ENCODE assay signal across 9 mouse cellular contexts in genomic region chr3:34773678-34774425, GRCm38 (mm10).
A peak's percentile ranks its signal among the peaks of the same experiment; 100 is the strongest.
DNase-seq lines count a peak whose midpoint lies in the region; ATAC-seq and TF ChIP-seq lines count a peak whose summit lies in the region.
"Had no signal": no experiment of that assay in that cellular context is flagged by ENCODE, and none has a peak within 500 bp of the region (broad histone marks: within the 10 kb centered on the region; RNA-seq: fewer than 3 reads in every experiment).

No protein-coding gene starts in this region.

- H3K27ac ChIP-seq in lung, embryonic 14.5 days (ENCODE audit: low read depth) = no peak overlapping the region
- H3K27ac ChIP-seq in forebrain, postnatal 0 days (ENCODE audit: low read depth, low read length) = no peak overlapping the region
- H3K27ac ChIP-seq: macrophage had no signal

- 19% methylated on average over 23 of the region's 23 CpGs for whole genome bisulfite sequencing in lung, embryonic 14.5 days
- WGBS in lung, adult 2 months = 27% methylated on average over 23 of the region's 23 CpGs
- 18% methylated on average over 23 of the region's 23 CpGs for WGBS in forebrain, postnatal 0 days

- H3K4me1 ChIP-seq in lung, embryonic 14.5 days (ENCODE audit: insufficient read depth) = no peaks in the 10 kb centered on the region
- H3K4me1 ChIP-seq in lung, adult 2 months (ENCODE audit: control insufficient read depth, insufficient read depth, low read length) = no peaks in the 10 kb centered on the region
- H3K4me1 ChIP-seq in forebrain, postnatal 0 days (ENCODE audit: insufficient read depth) = no peaks in the 10 kb centered on the region

- no peak for TF ChIP-seq POLR2A in lung, adult 2 months (IDR thresholded peaks at IDR 0.05; ENCODE audit: borderline replicate concordance, extremely low read depth, low read depth, low read length)

- H3K4me3 ChIP-seq in lung, embryonic 14.5 days (ENCODE audit: low read depth, low read length) = no peak overlapping the region
- no peak overlapping the region for H3K4me3 ChIP-seq in lung, adult 2 months (replicated peaks; ENCODE audit: extremely low read depth, low read depth, low read length)
- H3K4me3 ChIP-seq in forebrain, postnatal 0 days (ENCODE audit: low read depth, low read length) = no peak overlapping the region

- H3K9me3 ChIP-seq in lung, embryonic 14.5 days (ENCODE audit: low read depth, low read length) = no peaks in the 10 kb centered on the region
- H3K9me3 ChIP-seq in forebrain, postnatal 0 days (ENCODE audit: low read length) = no peaks in the 10 kb centered on the region

- no peak for TF ChIP-seq CTCF in lung, embryonic 14.5 days (IDR thresholded peaks at IDR 0.05; ENCODE audit: low read depth)
- no peak for TF ChIP-seq CTCF in lung, adult 2 months (IDR thresholded peaks at IDR 0.05; ENCODE audit: insufficient read depth, low read length)
- TF ChIP-seq CTCF in forebrain, postnatal 0 days (IDR thresholded peaks at IDR 0.05; ENCODE audit: low read depth) = no peak

- no peaks in the 10 kb centered on the region for H3K27me3 ChIP-seq in lung, embryonic 14.5 days (ENCODE audit: insufficient read depth, low read length)
- no peaks in the 10 kb centered on the region for H3K27me3 ChIP-seq in forebrain, postnatal 0 days (ENCODE audit: insufficient read depth, low read length)

- DNase-seq in cerebellum, postnatal 14 days = peak; percentile 44 to 47
- no peak for DNase-seq in cerebellum, adult 9-10 months
- peak; percentile 54 for DNase-seq in lung, embryonic 14.5 days
- DNase-seq in lung, adult 2 months = no peak
- DNase-seq in forebrain, postnatal 0 days = peak; percentile 70
- DNase-seq in mesoderm, embryonic 11.5 days (ENCODE audit: low read depth, low spot score) = peak; percentile 49
- DNase-seq in thymus, postnatal 36 days = no peak
- no peak for DNase-seq in thymus, postnatal 10 days (ENCODE audit: low spot score in 2 of 2)

- peak; percentile 77 for ATAC-seq in lung, embryonic 14.5 days (ENCODE audit: insufficient read depth)
- peak; percentile 81 for ATAC-seq in forebrain, postnatal 0 days

- peak overlapping the region; percentile 43 for H3K4me2 ChIP-seq in lung, embryonic 14.5 days
- peak overlapping the region; percentile 37 for H3K4me2 ChIP-seq in forebrain, postnatal 0 days (ENCODE audit: low read depth)

- H3K9ac ChIP-seq in lung, embryonic 14.5 days = no peak overlapping the region
- no peak overlapping the region for H3K9ac ChIP-seq in forebrain, postnatal 0 days

- H3K36me3 ChIP-seq in lung, embryonic 14.5 days (ENCODE audit: insufficient read depth) = no peaks in the 10 kb centered on the region
- no peaks in the 10 kb centered on the region for H3K36me3 ChIP-seq in forebrain, postnatal 0 days (ENCODE audit: insufficient read depth)

Comparison
In these comparisons a context has a peak if more than half of its experiments do, and no peak if none do; other contexts are left out.
1. DNase-seq: peak in cerebellum, postnatal 14 days (2 of 2), lung, embryonic 14.5 days (single experiment), forebrain, postnatal 0 days (single experiment) and mesoderm, embryonic 11.5 days (single experiment); none in cerebellum, adult 9-10 months (single experiment), lung, adult 2 months (single experiment), thymus, postnatal 36 days (0 of 2) and thymus, postnatal 10 days (0 of 2).